Mouse (Mus musculus) C2C12 (cell line): ENCODE results near the gene Hdlbp.
"Not testable (repeated sequence)": the region's sequence is repeated elsewhere in the genome, so short reads cannot be mapped to it uniquely, and the experiment has no call there.

ENCODE experiments used
- CEBPB ChIP-seq: IDR thresholded peaks from one replicate; pipeline ENCODE4 v1.6.1; 2011; ENCODE audit warnings: low read depth, mild to moderate bottlenecking, control low read depth, moderate library complexity
- CTCF ChIP-seq: IDR thresholded peaks from one replicate; pipeline ENCODE4 v1.5.1; 2011; ENCODE audit not compliant: control insufficient read depth, insufficient read depth, insufficient read length
- FOSL1 ChIP-seq: IDR thresholded peaks from one replicate; pipeline ENCODE4 v1.8.0; 2011; ENCODE audit warnings: mild to moderate bottlenecking, low read length; ENCODE audit not compliant: poor library complexity, insufficient read depth, severe bottlenecking
- MAX ChIP-seq: IDR thresholded peaks from one replicate; pipeline ENCODE4 v1.6.1; 2011; ENCODE audit warnings: mild to moderate bottlenecking, control low read depth
- MYOD1 ChIP-seq: IDR thresholded peaks from one replicate; pipeline ENCODE4 v1.6.1; 2011; ENCODE audit warnings: low read depth; ENCODE audit not compliant: control insufficient read depth, insufficient read length
- USF1 ChIP-seq: IDR thresholded peaks from one replicate; pipeline ENCODE4 v1.6.1; 2011; ENCODE audit warnings: low read depth, mild to moderate bottlenecking, control low read depth, moderate library complexity

GRCm38 (mm10) chr1:93450118-93450517 is 28.5 kb downstream of the Hdlbp start:
- TF ChIP-seq MYOD1, CTCF, USF1, CEBPB, MAX, FOSL1: not testable (repeated sequence)
